Mouse (Mus musculus) right cerebral cortex, postnatal 4 days (tissue): Measurements from ENCODE around the gene Guca2a.
"Not testable (repeated sequence)": the region's sequence is repeated elsewhere in the genome, so short reads cannot be mapped to it uniquely, and the experiment has no call there.

Source experiments
- DNase-seq: peaks from one replicate; pipeline ENCODE4 v3.0.0-alpha.2; 2022

Guca2a gene

GRCm38 (mm10) chr4:119637176-119637845, at the start of gene Guca2a:
Gene Guca2a, plus strand, starts transcription at chr4:119637704.
- no peak for DNase-seq

DNA sequence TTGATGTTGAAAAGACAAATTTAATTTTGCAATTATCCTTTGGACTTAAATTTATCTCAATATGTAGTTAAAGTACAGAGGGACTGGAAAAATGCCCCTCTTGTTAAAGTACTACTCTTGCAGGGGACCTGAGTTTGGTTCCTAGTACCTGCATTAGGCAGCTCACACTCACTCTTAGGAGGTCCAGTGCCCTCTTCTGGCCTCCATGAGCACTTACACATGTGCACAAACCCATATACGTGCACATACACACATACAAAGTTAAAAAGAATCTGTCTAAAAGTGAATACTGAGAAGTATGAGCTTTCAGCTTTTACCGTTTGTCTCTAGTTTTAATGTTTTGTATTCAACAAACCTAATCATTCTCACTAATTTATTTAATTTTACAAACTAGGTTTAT, 49.5 kb upstream of the Guca2a start:
- no peak for DNase-seq

GRCm38 (mm10) chr4:119589423-119589822, 48.1 kb upstream of the Guca2a start:
- DNase-seq = no peak

GRCm38 (mm10) chr4:119590027-119590426, 47.5 kb upstream of the Guca2a start:
- DNase-seq = no peak

DNA sequence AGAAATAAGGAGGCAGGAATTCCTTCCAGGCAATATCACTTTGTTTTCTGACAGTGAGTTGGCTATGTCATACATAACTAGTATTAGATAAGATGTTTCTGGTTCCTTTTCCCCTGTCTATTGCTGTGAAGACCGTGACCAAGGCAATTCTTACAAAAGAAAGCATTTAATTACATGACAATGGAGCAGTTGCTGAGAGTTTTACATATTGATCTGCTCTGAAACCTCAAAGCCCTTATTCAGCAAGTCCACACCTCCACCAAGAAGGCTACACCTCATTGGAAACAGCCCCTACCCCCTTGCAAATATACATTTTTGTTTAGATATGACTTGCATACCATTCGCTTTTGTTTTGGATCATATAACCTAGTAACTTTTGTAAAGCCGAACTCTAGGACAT, 45.0 kb upstream of the Guca2a start:
- no peak for DNase-seq

DNA sequence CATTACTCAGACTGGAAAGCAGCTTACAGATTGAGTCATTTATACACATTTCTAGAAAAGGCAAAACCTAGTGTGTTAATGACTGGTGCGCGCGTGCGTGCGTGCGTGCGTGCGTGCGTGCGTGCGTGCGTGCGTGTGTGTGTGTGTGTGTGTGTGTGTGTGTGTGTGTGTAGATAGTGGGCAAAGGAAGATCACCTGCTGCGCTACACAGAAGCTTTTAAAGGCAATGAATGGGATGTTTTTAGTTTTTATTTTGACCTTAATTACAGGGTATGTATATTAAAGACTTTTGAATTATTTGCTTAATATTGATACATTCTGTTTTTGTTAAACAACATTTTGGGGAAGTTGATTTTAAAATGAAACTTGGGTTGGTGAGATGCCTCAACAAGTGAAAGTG, 43.2 kb upstream of the Guca2a start:
- DNase-seq = no peak

DNA sequence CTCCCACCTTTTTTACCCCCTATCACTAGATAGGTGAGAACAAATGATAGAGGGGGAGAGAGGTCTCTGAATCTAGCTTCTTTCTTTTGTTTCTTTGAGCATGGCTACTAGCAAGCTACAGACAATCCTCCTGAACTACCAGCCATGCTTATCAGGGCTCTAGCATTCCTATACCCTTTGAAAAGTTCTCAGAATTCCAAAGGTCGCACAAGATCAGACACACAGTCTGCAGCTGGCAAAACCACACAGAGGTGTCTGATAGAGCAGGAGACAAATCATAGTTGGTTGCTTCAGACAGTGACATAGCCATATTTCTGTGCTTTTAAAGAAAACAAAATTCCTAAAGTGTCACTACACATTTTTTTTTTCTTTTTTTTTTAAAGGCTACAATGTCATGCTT, 37.9 kb upstream of the Guca2a start:
- DNase-seq = no peak

- no peak for DNase-seq
These were observed 28.0 kb upstream of the Guca2a start for GRCm38 (mm10) chr4:119609488-119609887.

GRCm38 (mm10) chr4:119614078-119614477, 23.4 kb upstream of the Guca2a start:
- no peak for DNase-seq

- no peak for DNase-seq
These were observed 22.8 kb upstream of the Guca2a start for GRCm38 (mm10) chr4:119614724-119615123.

- DNase-seq = no peak
These were observed 11.3 kb upstream of the Guca2a start for GRCm38 (mm10) chr4:119626081-119626645.

GRCm38 (mm10) chr4:119626876-119627275, 10.6 kb upstream of the Guca2a start:
- DNase-seq = no peak

GRCm38 (mm10) chr4:119627317-119627716, 10.2 kb upstream of the Guca2a start:
- no peak for DNase-seq

DNA sequence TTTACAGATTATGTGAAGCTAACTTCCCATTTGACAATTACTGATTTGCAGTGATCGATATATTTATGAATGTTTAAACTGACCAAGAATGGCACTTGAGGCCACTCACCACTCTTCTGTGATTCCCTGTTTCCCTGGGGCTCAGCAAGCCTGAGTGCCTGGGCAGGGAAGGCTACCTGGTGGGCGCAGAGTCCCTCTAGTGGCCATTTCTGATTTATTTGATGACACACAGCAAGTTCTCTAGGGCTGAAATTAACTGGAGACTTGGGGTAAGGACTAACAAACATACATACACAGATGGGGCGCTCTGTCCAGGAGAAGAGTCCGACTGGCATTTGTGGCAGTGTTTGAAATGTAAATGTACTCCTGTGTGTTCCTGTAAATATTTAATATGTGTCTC, 9.1 kb upstream of the Guca2a start:
- DNase-seq = not testable (repeated sequence)

- peak; percentile 67 for DNase-seq
These were observed 6.2 kb upstream of the Guca2a start for GRCm38 (mm10) chr4:119631115-119631919.

- DNase-seq = no peak
These were observed 4.8 kb upstream of the Guca2a start for GRCm38 (mm10) chr4:119632721-119633120.

DNA sequence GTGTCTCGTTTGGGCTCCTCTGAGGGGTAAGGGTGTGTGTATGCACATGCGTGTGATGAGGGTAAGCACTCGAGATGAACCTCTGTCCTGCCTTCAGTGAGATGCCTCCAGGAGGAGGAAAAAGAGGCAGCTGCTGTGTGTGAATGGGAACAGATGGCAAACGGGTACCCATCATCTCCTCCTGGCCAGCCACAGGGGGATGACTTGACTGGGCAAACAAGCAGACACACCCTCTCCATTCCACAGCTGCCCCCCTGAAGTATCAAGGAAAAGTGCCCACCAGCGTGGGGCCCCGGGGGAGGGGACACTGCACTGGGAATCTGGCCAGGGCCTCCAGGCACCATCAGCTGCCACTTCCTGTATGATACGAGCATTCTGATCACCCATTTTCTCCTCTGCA, 4.2 kb upstream of the Guca2a start:
- DNase-seq = no peak

DNA sequence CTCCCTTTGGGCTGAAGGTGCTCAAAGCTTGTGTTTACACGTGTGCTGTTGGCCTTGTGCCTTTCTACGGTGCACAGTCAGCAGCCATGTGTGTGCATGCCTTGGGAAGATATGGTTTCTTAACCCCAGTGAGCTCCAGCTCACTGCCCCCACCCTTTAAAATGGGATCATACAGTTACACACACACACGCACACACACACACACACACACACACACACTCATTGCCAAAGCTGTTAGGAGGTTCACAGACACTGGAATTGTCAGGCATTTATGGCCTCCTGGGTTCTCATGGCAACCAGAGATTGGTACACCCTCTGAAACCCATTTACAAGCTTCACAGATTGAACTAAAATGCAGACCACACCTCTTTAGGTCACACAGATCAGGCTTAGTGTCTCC, 3.6 kb upstream of the Guca2a start:
- DNase-seq = no peak

- DNase-seq = no peak
These were observed 2.4 kb upstream of the Guca2a start for GRCm38 (mm10) chr4:119634908-119635660.

GRCm38 (mm10) chr4:119635686-119636085, 1.8 kb upstream of the Guca2a start:
- DNase-seq = no peak

- no peak for DNase-seq
These were observed 773 bp upstream of the Guca2a start for GRCm38 (mm10) chr4:119636731-119637130.

DNA sequence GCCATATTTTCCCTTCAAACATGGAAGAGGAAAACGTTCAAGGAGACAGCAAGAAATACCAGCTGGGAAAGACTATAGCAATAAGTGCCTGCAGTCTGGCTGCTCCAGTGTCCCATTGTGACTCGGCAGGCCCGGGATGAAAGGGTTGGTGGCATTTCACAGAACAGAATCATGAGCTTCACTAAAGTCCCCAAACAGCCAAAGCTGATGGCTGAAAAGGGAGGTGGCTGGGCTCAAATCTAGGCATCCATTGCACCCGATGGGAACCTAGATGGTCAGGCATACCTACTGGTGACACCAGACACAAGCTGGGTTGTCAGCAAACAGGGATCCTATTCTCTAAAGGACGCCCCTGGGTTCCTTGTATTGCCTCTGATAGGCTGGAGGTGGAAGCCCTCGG, 442 bp downstream of the Guca2a start:
- DNase-seq = no peak

DNA sequence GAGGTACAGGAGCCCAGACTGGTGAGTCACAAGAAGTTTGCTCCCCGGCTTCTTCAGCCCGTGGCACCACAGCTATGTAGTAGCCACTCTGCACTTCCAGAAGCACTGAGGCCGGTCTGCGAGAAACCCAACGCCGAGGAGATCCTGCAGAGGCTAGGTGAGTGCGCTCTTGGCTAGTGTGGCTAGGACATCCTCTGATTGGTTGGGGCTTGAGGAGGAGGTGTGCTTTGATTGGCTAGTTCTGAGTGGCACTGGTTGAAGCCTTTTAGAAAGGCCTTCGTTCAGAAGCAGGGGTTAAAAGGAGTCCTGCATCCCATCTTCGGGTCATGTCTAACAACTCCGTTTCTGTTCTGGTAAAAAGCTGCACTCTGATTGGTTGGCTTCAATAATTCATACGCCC, 1.2 kb downstream of the Guca2a start:
- DNase-seq = no peak
